11 mouse cellular contexts compared by ENCODE assay signal in genomic region chr2:85283631-85284466, GRCm38 (mm10). TPM values are rescaled to one million over a fixed set of nuclear protein-coding genes. Genes with fewer than 3 reads are reported as not detected.
DNase-seq lines count a peak whose midpoint lies in the region; ATAC-seq and TF ChIP-seq lines count a peak whose summit lies in the region.
"Had no signal": no experiment of that assay in that cellular context is flagged by ENCODE, and none has a peak within 500 bp of the region (broad histone marks: within the 10 kb centered on the region; RNA-seq: fewer than 3 reads in every experiment).

No protein-coding gene starts in this region.

- H3K9me3 ChIP-seq in heart, embryonic 10.5 days = no peaks in the 10 kb centered on the region
- H3K9me3 ChIP-seq in lung, postnatal 0 days (ENCODE audit: low read length) = no peaks in the 10 kb centered on the region

- H3K4me3 ChIP-seq in heart, embryonic 10.5 days = no peak overlapping the region
- H3K4me3 ChIP-seq in lung, postnatal 0 days (ENCODE audit: low read depth, low read length) = no peak overlapping the region
- H3K4me3 ChIP-seq: erythroblast, embryonic 14.5 days had no signal

- H3K27me3 ChIP-seq in heart, embryonic 10.5 days (ENCODE audit: insufficient read depth, poor library complexity, severe bottlenecking) = no peaks in the 10 kb centered on the region
- no peaks in the 10 kb centered on the region for H3K27me3 ChIP-seq in lung, postnatal 0 days (replicated peaks; ENCODE audit: insufficient read depth, low read length)

- no peak overlapping the region for H3K4me2 ChIP-seq in lung, postnatal 0 days (replicated peaks; ENCODE audit: low read depth, low read length)
- H3K4me2 ChIP-seq: liver, embryonic 11.5 days had no signal

- 0 out of 2 replicates have a peak overlapping the region, but pooled peaks have one; percentile 42 for H3K27ac ChIP-seq in heart, embryonic 10.5 days
- H3K27ac ChIP-seq in lung, postnatal 0 days (ENCODE audit: low read length) = no peak overlapping the region

- peaks cover 4% of the 10 kb centered on the region; the same call in 1 of the 2 replicates for H3K4me1 ChIP-seq in heart, embryonic 10.5 days
- H3K4me1 ChIP-seq in lung, postnatal 0 days (ENCODE audit: insufficient read depth, low read depth, low read length) = no peaks in the 10 kb centered on the region

- 80% methylated on average over 8 of the region's 8 CpGs for WGBS in heart, embryonic 10.5 days
- 80% methylated on average over 8 of the region's 8 CpGs for WGBS in lung, postnatal 0 days

- no peak for ATAC-seq in lung, postnatal 0 days

- no peaks in the 10 kb centered on the region for H3K36me3 ChIP-seq in heart, embryonic 10.5 days
- H3K36me3 ChIP-seq in lung, postnatal 0 days (ENCODE audit: insufficient read depth, low read length) = no peaks in the 10 kb centered on the region

- no peak for DNase-seq in heart, embryonic 10.5 days (ENCODE audit: low spot score)
- DNase-seq in heart, postnatal 10 days = no peak
- no peak for DNase-seq in lung, postnatal 0 days (ENCODE audit: low spot score)
- DNase-seq in lung, postnatal 10 days = no peak
- peak; percentile 14 for DNase-seq in WW6 (ENCODE audit: low read depth, low spot score)
- DNase-seq in retina, postnatal 1 day = peak; percentile 2
- DNase-seq in kidney, postnatal 10 days = no peak
- no peak for DNase-seq in spleen, postnatal 36 days (ENCODE audit: low spot score in 2 of 2)

- H3K9ac ChIP-seq in lung, postnatal 0 days (replicated peaks; ENCODE audit: low read depth) = no peak overlapping the region

- TF ChIP-seq CTCF in lung, postnatal 0 days (IDR thresholded peaks at IDR 0.05) = peak; percentile 12

- TF ChIP-seq EP300 in lung, postnatal 0 days (IDR thresholded peaks at IDR 0.05) = no peak

- intact Hi-C loops in heart, postnatal 10 days (cut with DNase I) = no loop called here

RNA-seq across cellular contexts. Expression of gene Olfr987, which starts 55.3 kb away (rescaled TPM):
- not detected in 2 replicates for polyA plus RNA-seq in heart, embryonic 10.5 days (2016; fragmentation: Nextera tagmentation; extraction: Ambion mirVana)
- not detected for total RNA-seq in heart, postnatal 10 days (2021)
- not detected in 2 replicates for polyA plus RNA-seq in lung, postnatal 0 days (2015; fragmentation: Nextera tagmentation; extraction: Ambion mirVana)
- total RNA-seq: heart, postnatal 4 days had no signal
- polyA plus RNA-seq: erythroblast, embryonic 14.5 days; liver, embryonic 11.5 days had no signal

Comparison
In these comparisons a context has a peak if more than half of its experiments do, and no peak if none do; other contexts are left out.
1. DNase-seq: peak in WW6 (single experiment) and retina, postnatal 1 day (single experiment); none in heart, embryonic 10.5 days (single experiment), heart, postnatal 10 days (0 of 2), lung, postnatal 0 days (single experiment), lung, postnatal 10 days (single experiment), kidney, postnatal 10 days (single experiment) and spleen, postnatal 36 days (0 of 2).